Mouse (Mus musculus): ENCODE measurements around the gene Lypd6b. TPM values are rescaled to one million over a fixed set of nuclear protein-coding genes. Genes with fewer than 3 reads are reported as not detected.

Lypd6b gene
- polyA plus RNA-seq, 1 experiment from 2014 or later, result 1.0 TPM

GRCm38 (mm10) chr2:49921948-49922347 lies 134.5 kb downstream of the Lypd6b start:
- ATAC-seq (replicated peaks; ENCODE audit: insufficient number of reproducible peaks, insufficient read depth, low FRiP score, low read depth), result no peak
- Histone ChIP-seq H3K4me3 (no peak overlapping the region), H3K4me2 (no peak overlapping the region), H3K36me3 (no peaks in the 10 kb centered on the region), H3K9ac (no peak overlapping the region), H3K27ac (no peak overlapping the region), H3K9me3 (replicated peaks) (no peaks in the 10 kb centered on the region), H3K4me1 (replicated peaks) (no peaks in the 10 kb centered on the region), H3K27me3 (no peaks in the 10 kb centered on the region)
- WGBS, result 51% methylated on average over 8 of the region's 8 CpGs

- Histone ChIP-seq H3K4me3 (no peak overlapping the region), H3K4me2 (no peak overlapping the region), H3K9ac (no peak overlapping the region), H3K36me3 (no peaks in the 10 kb centered on the region), H3K9me3 (replicated peaks) (no peaks in the 10 kb centered on the region), H3K27me3 (no peaks in the 10 kb centered on the region), H3K27ac (no peak overlapping the region), H3K4me1 (replicated peaks) (no peaks in the 10 kb centered on the region)
- ATAC-seq (replicated peaks; ENCODE audit: insufficient number of reproducible peaks, insufficient read depth, low FRiP score, low read depth), result no peak
- 72% methylated on average over 4 of the region's 4 CpGs for WGBS
Observed at GRCm38 (mm10) chr2:49922810-49923209, 135.3 kb downstream of the Lypd6b start.

- H3K27ac ChIP-seq, result no peak overlapping the region
- WGBS, result 79% methylated on average over 5 of the region's 5 CpGs
- no peak for ATAC-seq (replicated peaks; ENCODE audit: insufficient number of reproducible peaks, insufficient read depth, low FRiP score, low read depth)
- no peaks in the 10 kb centered on the region for H3K27me3 ChIP-seq
- no peak overlapping the region for H3K4me2 ChIP-seq
- H3K4me1 ChIP-seq (replicated peaks), result no peaks in the 10 kb centered on the region
- H3K9me3 ChIP-seq (replicated peaks), result no peaks in the 10 kb centered on the region
- H3K9ac ChIP-seq, result no peak overlapping the region
- H3K4me3 ChIP-seq, result no peak overlapping the region
- no peaks in the 10 kb centered on the region for H3K36me3 ChIP-seq
Observed at GRCm38 (mm10) chr2:49926186-49926585, 138.7 kb downstream of the Lypd6b start.

- 51% methylated on average over 1 of the region's 1 CpGs for WGBS
- ATAC-seq (replicated peaks; ENCODE audit: insufficient number of reproducible peaks, insufficient read depth, low FRiP score, low read depth), result no peak
- H3K9me3 ChIP-seq (replicated peaks), result no peaks in the 10 kb centered on the region
- H3K4me1 ChIP-seq (replicated peaks), result no peaks in the 10 kb centered on the region
- H3K27ac ChIP-seq, result no peak overlapping the region
- no peak overlapping the region for H3K9ac ChIP-seq
- no peaks in the 10 kb centered on the region for H3K36me3 ChIP-seq
- no peak overlapping the region for H3K4me3 ChIP-seq
- no peaks in the 10 kb centered on the region for H3K27me3 ChIP-seq
- no peak overlapping the region for H3K4me2 ChIP-seq
Observed at GRCm38 (mm10) chr2:49927362-49927761, 139.9 kb downstream of the Lypd6b start.

- Histone ChIP-seq H3K4me3 (no peak overlapping the region), H3K4me1 (replicated peaks) (no peaks in the 10 kb centered on the region), H3K9me3 (replicated peaks) (no peaks in the 10 kb centered on the region), H3K36me3 (no peaks in the 10 kb centered on the region), H3K9ac (no peak overlapping the region), H3K4me2 (no peak overlapping the region), H3K27ac (no peak overlapping the region), H3K27me3 (no peaks in the 10 kb centered on the region)
- WGBS, result 70% methylated on average over 3 of the region's 3 CpGs
- no peak for ATAC-seq (replicated peaks; ENCODE audit: insufficient number of reproducible peaks, insufficient read depth, low FRiP score, low read depth)
Observed at GRCm38 (mm10) chr2:49929931-49930330, 142.4 kb downstream of the Lypd6b start.

- no peak for ATAC-seq (replicated peaks; ENCODE audit: insufficient number of reproducible peaks, insufficient read depth, low FRiP score, low read depth)
- Histone ChIP-seq H3K27me3 (no peaks in the 10 kb centered on the region), H3K4me3 (no peak overlapping the region), H3K9me3 (replicated peaks) (no peaks in the 10 kb centered on the region), H3K27ac (no peak overlapping the region), H3K9ac (no peak overlapping the region), H3K4me2 (peak overlapping the region; percentile 21; the same call in 1 of the 2 replicates), H3K36me3 (no peaks in the 10 kb centered on the region), H3K4me1 (replicated peaks) (peaks cover 5% of the 10 kb centered on the region; the same call in 1 of the 2 replicates)
- WGBS, result 48% methylated on average over 13 of the region's 13 CpGs
Observed at GRCm38 (mm10) chr2:49937621-49938020, 150.1 kb downstream of the Lypd6b start.

GRCm38 (mm10) chr2:49938246-49938645 lies 150.8 kb downstream of the Lypd6b start:
- Histone ChIP-seq H3K36me3 (no peaks in the 10 kb centered on the region), H3K4me2 (0 out of 2 replicates have a peak overlapping the region, but pooled peaks have one; percentile 21)

GRCm38 (mm10) chr2:49940372-49940771 lies 152.9 kb downstream of the Lypd6b start:
- Histone ChIP-seq H3K4me1 (replicated peaks) (peaks cover 5% of the 10 kb centered on the region; the same call in 1 of the 2 replicates), H3K9me3 (replicated peaks) (no peaks in the 10 kb centered on the region), H3K36me3 (no peaks in the 10 kb centered on the region), H3K4me3 (no peak overlapping the region), H3K27ac (no peak overlapping the region), H3K27me3 (no peaks in the 10 kb centered on the region), H3K9ac (no peak overlapping the region), H3K4me2 (no peak overlapping the region)
- no peak for ATAC-seq (replicated peaks; ENCODE audit: insufficient number of reproducible peaks, insufficient read depth, low FRiP score, low read depth)
- 60% methylated on average over 6 of the region's 6 CpGs for WGBS

More at GRCm38 (mm10) chr2:49938246-49938645, 150.8 kb downstream of the Lypd6b start:
- Histone ChIP-seq H3K9me3 (replicated peaks) (no peaks in the 10 kb centered on the region), H3K27ac (no peak overlapping the region), H3K27me3 (no peaks in the 10 kb centered on the region), H3K4me3 (no peak overlapping the region), H3K4me1 (replicated peaks) (peaks cover 5% of the 10 kb centered on the region; the same call in 1 of the 2 replicates), H3K9ac (no peak overlapping the region)
- 61% methylated on average over 8 of the region's 8 CpGs for WGBS
- no peak for ATAC-seq (replicated peaks; ENCODE audit: insufficient number of reproducible peaks, insufficient read depth, low FRiP score, low read depth)

- WGBS, result 51% methylated on average over 5 of the region's 5 CpGs
- H3K27ac ChIP-seq, result no peak overlapping the region
- no peaks in the 10 kb centered on the region for H3K9me3 ChIP-seq (replicated peaks)
- no peak overlapping the region for H3K4me2 ChIP-seq
- no peak for ATAC-seq (replicated peaks; ENCODE audit: insufficient number of reproducible peaks, insufficient read depth, low FRiP score, low read depth)
- no peak overlapping the region for H3K4me3 ChIP-seq
- no peak overlapping the region for H3K9ac ChIP-seq
- no peaks in the 10 kb centered on the region for H3K27me3 ChIP-seq
- H3K4me1 ChIP-seq (replicated peaks), result peaks cover 5% of the 10 kb centered on the region; the same call in 1 of the 2 replicates
- no peaks in the 10 kb centered on the region for H3K36me3 ChIP-seq
Observed at GRCm38 (mm10) chr2:49942100-49942499, 154.6 kb downstream of the Lypd6b start.

- no peak overlapping the region for H3K4me2 ChIP-seq
- no peak overlapping the region for H3K9ac ChIP-seq
- no peak for ATAC-seq (replicated peaks; ENCODE audit: insufficient number of reproducible peaks, insufficient read depth, low FRiP score, low read depth)
- H3K9me3 ChIP-seq (replicated peaks), result no peaks in the 10 kb centered on the region
- H3K27ac ChIP-seq, result no peak overlapping the region
- H3K4me3 ChIP-seq, result no peak overlapping the region
- H3K36me3 ChIP-seq, result no peaks in the 10 kb centered on the region
- peaks cover 10% of the 10 kb centered on the region; the same call in 1 of the 2 replicates for H3K4me1 ChIP-seq (replicated peaks)
- H3K27me3 ChIP-seq, result no peaks in the 10 kb centered on the region
- WGBS, result 45% methylated on average over 4 of the region's 4 CpGs
Observed at GRCm38 (mm10) chr2:49951681-49952080, 164.2 kb downstream of the Lypd6b start.

- Histone ChIP-seq H3K4me2 (no peak overlapping the region), H3K27me3 (no peaks in the 10 kb centered on the region), H3K9ac (no peak overlapping the region), H3K4me3 (no peak overlapping the region), H3K4me1 (replicated peaks) (peaks cover 10% of the 10 kb centered on the region; the same call in 1 of the 2 replicates), H3K36me3 (no peaks in the 10 kb centered on the region), H3K9me3 (replicated peaks) (no peaks in the 10 kb centered on the region), H3K27ac (no peak overlapping the region)
- no peak for ATAC-seq (replicated peaks; ENCODE audit: insufficient number of reproducible peaks, insufficient read depth, low FRiP score, low read depth)
- WGBS, result 52% methylated on average over 6 of the region's 6 CpGs
Observed at GRCm38 (mm10) chr2:49952632-49953293, 165.3 kb downstream of the Lypd6b start.

GRCm38 (mm10) chr2:49957449-49957848 lies 170.0 kb downstream of the Lypd6b start:
- H3K27me3 ChIP-seq, result no peaks in the 10 kb centered on the region
- H3K9me3 ChIP-seq (replicated peaks), result no peaks in the 10 kb centered on the region
- 64% methylated on average over 2 of the region's 2 CpGs for WGBS
- H3K9ac ChIP-seq, result no peak overlapping the region
- no peak overlapping the region for H3K27ac ChIP-seq
- H3K4me2 ChIP-seq, result no peak overlapping the region
- no peak for ATAC-seq (replicated peaks; ENCODE audit: insufficient number of reproducible peaks, insufficient read depth, low FRiP score, low read depth)
- 0 out of 2 replicates have a peak, but pooled peaks cover 2% of the 10 kb centered on the region for H3K4me1 ChIP-seq (replicated peaks)
- H3K4me3 ChIP-seq, result no peak overlapping the region
- H3K36me3 ChIP-seq, result no peaks in the 10 kb centered on the region

Data from heart, embryonic 15.5 days (tissue).